Mouse (Mus musculus): ENCODE results near the gene Gjc2. TPM values are rescaled to one million over a fixed set of nuclear protein-coding genes. Genes with fewer than 3 reads are reported as not detected.

Gjc2 gene
- polyA plus RNA-seq, 1 experiment: 1.7 TPM

DNA sequence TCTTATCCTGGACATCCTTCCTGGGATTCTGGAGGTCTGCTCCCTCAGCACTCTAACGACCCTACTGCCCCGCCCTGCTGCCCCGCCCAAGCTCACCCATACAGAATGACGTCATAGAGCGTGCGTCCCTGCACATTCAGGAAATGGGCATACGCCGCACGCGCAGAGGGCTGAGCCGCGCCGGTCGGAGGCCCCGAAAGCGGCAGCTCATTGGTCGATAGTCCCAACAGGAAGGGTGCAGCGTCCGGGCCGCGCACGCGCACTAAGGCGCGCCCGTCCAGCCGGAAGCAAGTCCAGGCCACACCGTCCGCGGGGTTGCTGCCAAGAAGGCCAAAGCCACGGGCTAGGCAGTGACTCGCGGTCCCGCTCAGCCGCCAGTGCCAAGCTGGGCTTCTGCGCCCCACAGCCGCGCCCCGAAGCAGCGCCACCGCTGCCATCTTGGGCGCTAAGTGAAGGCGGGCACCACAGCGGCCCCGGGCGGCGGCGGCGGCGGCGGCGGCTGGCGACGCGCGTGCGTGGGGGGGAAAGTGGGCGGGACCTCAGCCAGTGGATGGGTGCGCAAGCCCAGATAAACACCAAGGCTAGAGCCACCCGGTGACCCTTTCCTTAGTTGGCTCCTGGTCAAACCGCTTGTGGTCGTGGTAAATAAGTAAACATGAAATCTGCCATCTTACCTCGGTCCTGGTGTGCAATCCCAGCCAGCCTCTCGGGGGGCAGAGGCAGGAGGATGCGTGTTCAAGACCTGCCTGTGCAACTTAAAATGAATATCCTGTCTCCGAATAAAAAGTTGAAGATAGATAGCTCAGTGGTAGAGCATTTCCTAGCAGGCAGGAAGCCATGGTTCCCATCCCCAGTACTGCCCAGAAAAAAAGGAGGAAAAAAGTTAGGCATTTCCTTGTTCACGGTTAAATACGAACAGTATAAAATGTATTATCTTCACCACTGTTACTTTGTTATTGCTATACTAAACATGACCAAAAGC is 19.5 kb downstream of the Gjc2 start, which contains the start of gene Iba57:
TSS of gene Iba57 (minus strand) at position 485 of the 982 bp plus-strand sequence.
- TF ChIP-seq CTCF (IDR thresholded peaks at IDR 0.05; ENCODE audit: insufficient read depth, low read length): no peak
- TF ChIP-seq POLR2A (IDR thresholded peaks at IDR 0.05; ENCODE audit: borderline replicate concordance, extremely low read depth, low read depth, low read length): peak; percentile 63
- Histone ChIP-seq H3K4me3 (replicated peaks; ENCODE audit: extremely low read depth, low read depth, low read length) (peak within 1 kb of the TSS; percentile 70), H3K4me1 (ENCODE audit: control insufficient read depth, insufficient read depth, low read length) (no peaks in the 10 kb centered on the region)
- peak; percentile 95 for DNase-seq
- 1% methylated on average over 68 of the region's 68 CpGs for whole genome bisulfite sequencing

DNA sequence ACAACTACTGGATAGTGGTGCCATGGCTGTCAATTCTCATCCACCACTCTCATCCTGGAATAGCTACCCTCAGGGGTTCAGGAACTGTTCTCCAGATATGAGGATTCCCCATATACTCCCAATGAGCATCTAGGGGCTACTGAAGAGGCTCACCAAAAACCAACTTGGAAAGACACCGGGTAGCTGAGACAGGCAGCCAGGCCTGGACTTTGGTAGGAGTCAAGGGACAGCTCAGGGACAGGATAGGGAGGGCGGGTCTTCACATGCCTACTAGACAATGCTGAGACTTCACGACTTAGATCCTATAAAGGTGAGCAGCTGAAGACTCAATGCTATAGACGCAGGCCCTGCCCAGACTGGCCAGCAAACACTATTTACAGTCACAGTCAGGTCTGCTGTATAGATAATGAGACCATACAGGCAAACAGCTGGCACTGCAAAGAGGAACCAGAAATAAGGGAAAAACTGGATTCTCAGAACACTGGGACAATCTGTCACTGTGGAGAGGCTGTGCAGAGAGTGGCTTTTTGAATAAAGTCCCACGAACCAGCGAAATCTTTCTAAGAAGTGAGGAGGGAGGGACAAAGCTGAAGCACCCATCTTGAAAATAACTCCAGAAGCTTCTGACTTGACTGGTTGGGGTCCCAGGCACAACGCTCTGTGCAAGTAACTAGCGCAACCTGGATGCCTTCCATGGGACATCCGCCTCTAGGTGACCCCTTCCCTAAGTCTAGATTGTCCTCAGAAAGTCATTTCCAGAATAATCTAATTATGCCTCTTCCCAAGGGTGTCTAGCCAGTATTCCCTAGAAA is 20.4 kb downstream of the Gjc2 start:
- H3K4me3 ChIP-seq (replicated peaks; ENCODE audit: extremely low read depth, low read depth, low read length): peak overlapping the region; percentile 42
- 47% methylated on average over 9 of the region's 9 CpGs for WGBS
- no peak; the same call in 1 of the 2 replicates for TF ChIP-seq POLR2A (IDR thresholded peaks at IDR 0.05; ENCODE audit: borderline replicate concordance, extremely low read depth, low read depth, low read length)
- no peak for TF ChIP-seq CTCF (IDR thresholded peaks at IDR 0.05; ENCODE audit: insufficient read depth, low read length)
- DNase-seq: no peak
- H3K4me1 ChIP-seq (ENCODE audit: control insufficient read depth, insufficient read depth, low read length): no peaks in the 10 kb centered on the region

GRCm38 (mm10) chr11:59161398-59161797 is 21.6 kb downstream of the Gjc2 start:
- no peak for DNase-seq
- TF ChIP-seq POLR2A (IDR thresholded peaks at IDR 0.05; ENCODE audit: borderline replicate concordance, extremely low read depth, low read depth, low read length): no peak
- TF ChIP-seq CTCF (IDR thresholded peaks at IDR 0.05; ENCODE audit: insufficient read depth, low read length): no peak
- Histone ChIP-seq H3K4me3 (replicated peaks; ENCODE audit: extremely low read depth, low read depth, low read length) (no peak overlapping the region), H3K4me1 (ENCODE audit: control insufficient read depth, insufficient read depth, low read length) (no peaks in the 10 kb centered on the region)
- WGBS: 71% methylated on average over 5 of the region's 5 CpGs

DNA sequence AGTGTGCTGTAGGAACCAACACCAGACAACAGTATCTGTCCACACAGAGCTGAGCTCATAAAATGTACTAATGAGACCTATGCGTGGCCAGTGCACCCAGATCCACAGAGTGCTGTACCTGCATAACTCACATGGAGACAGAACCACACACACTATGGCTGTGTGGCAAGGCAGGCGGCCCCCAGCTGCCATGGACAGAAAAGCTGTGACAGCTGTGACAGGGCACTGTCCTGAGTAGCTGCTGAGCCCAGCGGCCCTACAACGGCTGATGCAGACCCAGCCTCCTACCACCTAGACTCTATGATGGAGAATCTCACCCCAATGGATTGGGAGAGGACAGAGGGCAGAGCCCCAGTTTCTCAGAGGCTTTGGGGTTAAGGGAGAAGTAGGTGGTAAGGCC is 23.5 kb downstream of the Gjc2 start:
- 91% methylated on average over 4 of the region's 4 CpGs for WGBS
- Histone ChIP-seq H3K4me3 (replicated peaks; ENCODE audit: extremely low read depth, low read depth, low read length) (no peak overlapping the region), H3K4me1 (ENCODE audit: control insufficient read depth, insufficient read depth, low read length) (no peaks in the 10 kb centered on the region)
- DNase-seq: no peak
- TF ChIP-seq CTCF (IDR thresholded peaks at IDR 0.05; ENCODE audit: insufficient read depth, low read length) (no peak), POLR2A (IDR thresholded peaks at IDR 0.05; ENCODE audit: borderline replicate concordance, extremely low read depth, low read depth, low read length) (no peak)

DNA sequence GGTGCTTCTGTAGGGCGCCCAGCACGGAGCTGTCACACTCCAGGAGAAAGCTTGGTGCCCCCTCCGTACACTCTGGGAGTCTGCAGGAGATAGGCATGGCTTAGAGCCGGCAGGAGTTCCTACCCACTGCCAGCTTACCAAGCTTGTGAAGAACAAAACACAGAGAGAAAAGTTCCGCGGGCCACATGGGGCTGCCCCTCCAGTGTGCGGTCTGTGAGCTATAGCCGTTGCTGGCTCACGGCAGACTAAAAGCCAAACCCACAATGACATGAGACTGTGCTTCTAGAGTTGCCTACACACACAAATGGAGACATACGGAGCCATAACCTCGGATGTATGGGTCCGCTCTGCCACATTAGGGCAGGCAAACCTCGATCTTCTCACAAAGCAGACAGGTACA is 23.9 kb downstream of the Gjc2 start:
- 93% methylated on average over 13 of the region's 13 CpGs for WGBS
- Histone ChIP-seq H3K4me1 (ENCODE audit: control insufficient read depth, insufficient read depth, low read length) (no peaks in the 10 kb centered on the region), H3K4me3 (replicated peaks; ENCODE audit: extremely low read depth, low read depth, low read length) (no peak overlapping the region)
- no peak for DNase-seq
- TF ChIP-seq POLR2A (IDR thresholded peaks at IDR 0.05; ENCODE audit: borderline replicate concordance, extremely low read depth, low read depth, low read length): no peak
- no peak for TF ChIP-seq CTCF (IDR thresholded peaks at IDR 0.05; ENCODE audit: insufficient read depth, low read length)

- TF ChIP-seq CTCF (IDR thresholded peaks at IDR 0.05; ENCODE audit: insufficient read depth, low read length): no peak
- TF ChIP-seq POLR2A (IDR thresholded peaks at IDR 0.05; ENCODE audit: borderline replicate concordance, extremely low read depth, low read depth, low read length): no peak
- no peak overlapping the region for H3K4me3 ChIP-seq (replicated peaks; ENCODE audit: extremely low read depth, low read depth, low read length)
- no peaks in the 10 kb centered on the region for H3K4me1 ChIP-seq (ENCODE audit: control insufficient read depth, insufficient read depth, low read length)
- WGBS: 84% methylated on average over 5 of the region's 5 CpGs
- DNase-seq: no peak
Measured at GRCm38 (mm10) chr11:59155900-59156299, 27.1 kb downstream of the Gjc2 start.

DNA sequence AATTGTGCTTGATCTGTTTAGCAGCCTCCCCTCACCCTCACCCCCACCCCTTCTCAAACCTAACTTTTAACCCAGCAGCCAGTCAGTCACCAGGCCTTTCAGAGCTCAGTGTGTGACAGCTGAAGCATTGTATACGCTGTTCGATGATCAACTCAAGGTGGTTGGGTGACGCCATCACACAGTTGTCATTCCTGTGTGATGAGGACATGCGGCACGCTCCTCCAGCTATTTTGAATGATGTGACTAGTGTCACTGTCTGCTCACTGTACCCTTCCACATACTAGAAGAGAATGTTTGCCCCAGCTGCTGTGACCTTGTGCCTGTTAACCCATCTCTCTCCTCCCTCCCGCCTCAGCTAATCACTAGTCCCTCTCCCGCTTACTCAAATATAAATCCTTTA is 28.8 kb downstream of the Gjc2 start:
- TF ChIP-seq POLR2A (IDR thresholded peaks at IDR 0.05; ENCODE audit: borderline replicate concordance, extremely low read depth, low read depth, low read length): no peak
- no peak for TF ChIP-seq CTCF (IDR thresholded peaks at IDR 0.05; ENCODE audit: insufficient read depth, low read length)
- Histone ChIP-seq H3K4me1 (ENCODE audit: control insufficient read depth, insufficient read depth, low read length) (no peaks in the 10 kb centered on the region), H3K4me3 (replicated peaks; ENCODE audit: extremely low read depth, low read depth, low read length) (no peak overlapping the region)
- no peak for DNase-seq
- 71% methylated on average over 7 of the region's 7 CpGs for WGBS

- 41% methylated on average over 3 of the region's 3 CpGs for WGBS
- 0 out of 2 replicates have a peak, but pooled peaks have one; percentile 20 for TF ChIP-seq CTCF (IDR thresholded peaks at IDR 0.05; ENCODE audit: insufficient read depth, low read length)
- no peak for TF ChIP-seq POLR2A (IDR thresholded peaks at IDR 0.05; ENCODE audit: borderline replicate concordance, extremely low read depth, low read depth, low read length)
- DNase-seq: no peak
- no peak overlapping the region for H3K4me3 ChIP-seq (replicated peaks; ENCODE audit: extremely low read depth, low read depth, low read length)
- no peaks in the 10 kb centered on the region for H3K4me1 ChIP-seq (ENCODE audit: control insufficient read depth, insufficient read depth, low read length)
Measured at GRCm38 (mm10) chr11:59151729-59152128, 31.3 kb downstream of the Gjc2 start.

DNA sequence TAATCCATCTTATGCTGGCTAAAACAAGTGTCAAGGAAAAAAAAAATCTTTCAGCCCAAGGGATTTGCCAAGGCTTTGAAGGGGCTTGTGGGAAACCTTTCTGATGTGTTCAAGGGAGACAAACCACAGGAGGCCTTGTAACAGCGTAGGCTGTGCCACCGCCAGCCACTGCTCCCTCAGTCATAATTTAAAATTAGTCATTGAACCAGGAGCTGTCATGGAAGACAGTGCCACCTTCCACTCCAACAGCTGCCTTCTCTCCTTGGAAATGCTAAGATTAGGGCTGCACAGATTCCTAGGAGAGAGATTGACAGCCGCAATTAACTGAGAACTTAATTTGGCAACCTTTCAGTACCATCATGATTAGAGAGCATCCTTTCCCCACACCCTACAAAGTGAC is 33.7 kb downstream of the Gjc2 start:
- TF ChIP-seq POLR2A (IDR thresholded peaks at IDR 0.05; ENCODE audit: borderline replicate concordance, extremely low read depth, low read depth, low read length) (no peak), CTCF (IDR thresholded peaks at IDR 0.05; ENCODE audit: insufficient read depth, low read length) (no peak)
- H3K4me1 ChIP-seq (ENCODE audit: control insufficient read depth, insufficient read depth, low read length): no peaks in the 10 kb centered on the region
- WGBS: 44% methylated on average over 3 of the region's 3 CpGs
- no peak overlapping the region for H3K4me3 ChIP-seq (replicated peaks; ENCODE audit: extremely low read depth, low read depth, low read length)
- no peak for DNase-seq
